Mouse (Mus musculus) stomach, postnatal 0 days (tissue): ENCODE results near the gene Zfp575.

ENCODE experiments used
- CTCF ChIP-seq: IDR thresholded peaks from 2 replicates; pipeline ENCODE4 v1.5.1; 2016; ENCODE audit warnings: antibody characterized with exemption, low read depth, mild to moderate bottlenecking, moderate library complexity
- EP300 ChIP-seq: optimal IDR thresholded peaks from 2 replicates; pipeline ENCODE3; 2016; ENCODE audit warnings: antibody characterized with exemption

- TF ChIP-seq CTCF (no peak), EP300 (no peak)
Measured at GRCm38 (mm10) chr7:24595464-24595863, 8.0 kb upstream of the Zfp575 start.
